Mouse (Mus musculus) small intestine, adult 2 months (tissue): ENCODE data around the gene Wdr66. TPM values are rescaled to one million over a fixed set of nuclear protein-coding genes. Genes with fewer than 3 reads are reported as not detected.

Experiments used
- H3K27ac ChIP-seq: fragments of 200-500 bp; 2 replicates; pipeline ENCODE4 v1.5.1; 2012; ENCODE audit warnings: low read depth, low read length, control low read depth, inconsistent platforms; ENCODE audit not compliant: insufficient read depth
- H3K27me3 ChIP-seq: fragments of 200-500 bp; 2 replicates; pipeline ENCODE4 v1.6.1; 2012; ENCODE audit warnings: mild to moderate bottlenecking, moderate library complexity, low read length, inconsistent platforms; ENCODE audit not compliant: control insufficient read depth, insufficient read depth
- H3K36me3 ChIP-seq: fragments of 200-500 bp; 2 replicates; pipeline ENCODE4 v1.6.1; 2012; ENCODE audit warnings: mild to moderate bottlenecking, low read length, control low read depth, inconsistent platforms; ENCODE audit not compliant: control insufficient read depth, insufficient read depth
- H3K4me1 ChIP-seq: fragments of 200-500 bp; 2 replicates; pipeline ENCODE4 v1.6.1; 2012; ENCODE audit warnings: low read length, inconsistent platforms, mixed read lengths; ENCODE audit not compliant: control insufficient read depth, insufficient read depth, insufficient read length
- H3K4me3 ChIP-seq: fragments of 200-500 bp; 2 replicates; pipeline ENCODE4 v1.5.1; 2012; ENCODE audit warnings: low read depth, mild to moderate bottlenecking, control low read depth, inconsistent platforms, low read length, moderate library complexity
- CTCF ChIP-seq: fragments of 200-500 bp; IDR thresholded peaks from 2 replicates; pipeline ENCODE4 v1.5.1; 2012; ENCODE audit warnings: low read depth, mild to moderate bottlenecking, control low read depth, inconsistent platforms, low read length, moderate library complexity, mixed read lengths; ENCODE audit not compliant: insufficient replicate concordance, insufficient read length; ENCODE audit errors: extremely low read depth
- POLR2A ChIP-seq: fragments of 200-500 bp; IDR thresholded peaks from 2 replicates; pipeline ENCODE4 v1.6.1; 2012; ENCODE audit warnings: low read depth, mild to moderate bottlenecking, control low read depth, inconsistent platforms, low read length, moderate library complexity
- WGBS: fragments of 180-500 bp; shearing (Covaris S2); methylation state at CpG from one replicate; pipeline ENCODE4 v1.1.7; 2018; 5-methylcytosine and 5-hydroxymethylcytosine counted together
- polyA plus RNA-seq: library from polyadenylated mRNA; depleted of rRNA; stranded (reverse); fragments of >200 nt; gene quantifications from 2 replicates; pipeline ENCODE4 v1.2.3, GENCODE M21; 2012

Gene Wdr66
- polyA plus RNA-seq, 1 experiment = 0.27 TPM

DNA sequence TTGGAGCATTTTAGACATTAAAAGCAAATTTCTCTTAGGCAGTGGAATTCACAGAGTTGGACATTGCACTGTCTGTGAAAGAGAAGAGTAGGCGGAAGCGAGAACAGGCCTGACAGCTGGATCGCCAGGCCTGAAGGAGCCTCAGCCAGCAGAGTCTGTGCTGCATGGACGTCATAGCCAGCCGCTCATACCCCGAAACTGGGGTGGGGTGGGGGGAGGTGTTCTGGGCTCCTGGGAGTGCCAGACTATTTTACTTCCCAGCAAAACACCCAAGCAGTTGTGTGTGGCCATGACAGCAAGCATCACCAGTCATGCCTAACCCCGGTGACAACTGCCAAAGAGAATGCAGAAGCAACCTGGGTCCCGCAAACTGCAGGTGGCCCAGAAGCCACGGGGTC is 74.8 kb downstream of the Wdr66 start:
- no peaks in the 10 kb centered on the region for H3K27me3 ChIP-seq
- WGBS = 75% methylated on average over 9 of the region's 9 CpGs
- no peaks in the 10 kb centered on the region; the same call in 1 of the 2 replicates for H3K4me1 ChIP-seq
- H3K36me3 ChIP-seq = no peaks in the 10 kb centered on the region
- TF ChIP-seq POLR2A (no peak), CTCF (no peak)
- no peak overlapping the region for H3K27ac ChIP-seq
- H3K4me3 ChIP-seq = no peak overlapping the region

DNA sequence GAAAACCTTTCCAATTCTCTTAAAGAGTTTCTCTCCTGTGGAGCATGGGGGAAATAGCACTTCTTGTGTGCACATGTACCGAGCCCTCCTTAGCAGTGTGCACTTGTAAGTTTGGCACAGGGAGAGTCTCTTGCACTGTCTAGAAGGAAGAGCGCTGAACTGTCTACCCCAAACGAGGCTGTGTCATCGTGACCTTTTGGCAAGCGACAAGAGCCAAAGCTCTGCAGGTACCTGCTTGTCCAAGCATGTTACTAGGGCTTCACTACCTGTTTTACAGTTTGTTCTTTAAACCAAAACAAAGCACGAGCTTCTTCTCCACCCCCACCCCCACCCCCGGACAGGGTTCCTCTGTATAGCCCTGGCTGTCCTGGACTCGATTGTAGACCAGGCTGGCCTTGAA is 75.8 kb downstream of the Wdr66 start:
- TF ChIP-seq CTCF (no peak), POLR2A (no peak)
- WGBS = 79% methylated on average over 8 of the region's 8 CpGs
- H3K4me3 ChIP-seq = no peak overlapping the region
- H3K4me1 ChIP-seq = no peaks in the 10 kb centered on the region; the same call in 1 of the 2 replicates
- no peaks in the 10 kb centered on the region for H3K27me3 ChIP-seq
- no peak overlapping the region for H3K27ac ChIP-seq
- no peaks in the 10 kb centered on the region for H3K36me3 ChIP-seq

DNA sequence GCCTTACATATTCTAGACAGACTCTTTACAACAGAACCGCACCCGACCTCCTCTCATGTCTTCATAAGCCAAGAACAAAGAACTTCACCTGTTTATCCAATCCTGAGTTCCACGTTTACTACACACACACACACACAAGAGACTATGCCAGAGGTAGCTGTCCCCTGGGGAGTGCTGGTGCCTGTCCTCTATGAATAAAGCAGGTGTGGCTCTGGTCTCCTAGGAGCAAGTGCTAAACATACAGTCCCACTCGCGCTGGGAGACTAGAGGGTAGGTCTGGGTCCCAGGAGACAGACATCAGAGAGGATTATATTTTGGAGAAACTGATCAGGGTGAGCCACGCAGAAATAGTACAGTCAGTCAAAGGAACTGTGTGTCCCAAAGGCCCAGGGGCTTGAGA is 81.7 kb downstream of the Wdr66 start:
- no peaks in the 10 kb centered on the region for H3K4me1 ChIP-seq
- H3K36me3 ChIP-seq = no peaks in the 10 kb centered on the region
- no peaks in the 10 kb centered on the region for H3K27me3 ChIP-seq
- WGBS = 76% methylated on average over 6 of the region's 6 CpGs
- no peak overlapping the region for H3K27ac ChIP-seq
- TF ChIP-seq CTCF = no peak
- no peak for TF ChIP-seq POLR2A
- H3K4me3 ChIP-seq = no peak overlapping the region

DNA sequence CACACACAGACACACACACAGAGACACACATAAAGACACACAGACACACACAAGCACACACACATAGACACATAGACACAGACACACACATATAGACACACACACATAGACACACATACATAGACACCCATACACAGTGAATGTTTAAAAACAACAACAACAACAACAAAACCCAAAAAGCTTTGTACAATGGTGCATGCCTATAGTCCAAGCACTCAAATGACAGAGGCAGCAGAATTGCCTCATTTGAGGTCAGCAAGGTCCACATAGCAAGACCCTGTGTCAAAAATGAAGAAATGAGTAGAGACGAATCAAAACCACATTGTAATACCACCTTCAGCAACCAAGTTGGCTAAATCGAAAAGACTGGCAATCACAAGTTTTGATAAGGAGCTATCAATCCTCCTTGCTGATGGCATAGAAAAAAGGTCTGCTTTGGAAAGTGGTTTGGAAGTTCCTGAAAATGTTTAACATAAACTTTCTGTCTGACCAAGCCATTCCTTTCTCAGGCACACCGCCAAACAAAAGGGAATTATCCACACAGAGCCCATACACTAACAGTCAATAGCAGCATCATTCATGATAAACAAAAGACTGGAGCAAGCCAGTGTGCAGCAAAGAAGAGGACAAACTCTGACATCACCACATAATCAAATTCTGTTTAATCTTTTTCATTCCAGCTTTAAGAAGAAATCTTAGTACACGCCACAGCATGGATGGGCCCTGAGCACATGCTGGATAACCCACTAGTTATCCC is 84.5 kb downstream of the Wdr66 start:
- no peak for TF ChIP-seq POLR2A
- no peak for TF ChIP-seq CTCF

DNA sequence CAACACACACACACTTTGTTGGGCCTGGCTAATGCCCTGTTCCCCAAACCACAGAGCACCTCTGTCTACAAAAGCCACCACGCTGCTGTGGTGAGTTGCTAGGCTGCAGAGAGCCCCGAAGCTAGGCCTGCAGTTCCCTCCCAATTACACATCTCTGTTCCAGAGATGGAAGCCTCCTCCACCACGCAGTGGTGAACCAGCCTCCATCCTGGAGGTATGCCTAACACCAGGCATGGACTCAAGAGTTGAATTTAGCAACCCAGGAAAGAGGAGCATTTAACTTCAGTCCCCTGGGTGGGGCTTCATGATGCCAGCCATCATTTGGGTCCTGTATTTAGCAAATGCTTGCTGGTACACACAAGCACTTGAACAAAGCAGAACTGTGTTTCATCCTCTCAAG is 86.6 kb downstream of the Wdr66 start:
- WGBS = 72% methylated on average over 3 of the region's 3 CpGs
- TF ChIP-seq POLR2A (no peak), CTCF (no peak)
- no peaks in the 10 kb centered on the region for H3K27me3 ChIP-seq
- H3K4me1 ChIP-seq = no peaks in the 10 kb centered on the region
- no peak overlapping the region for H3K4me3 ChIP-seq
- H3K27ac ChIP-seq = no peak overlapping the region
- H3K36me3 ChIP-seq = no peaks in the 10 kb centered on the region

More for the DNA sequence above, 84.5 kb downstream of the Wdr66 start:
- 70% methylated on average over 4 of the region's 4 CpGs for WGBS
- H3K27ac ChIP-seq = no peak overlapping the region
- no peak overlapping the region for H3K4me3 ChIP-seq
- H3K27me3 ChIP-seq = no peaks in the 10 kb centered on the region
- no peaks in the 10 kb centered on the region for H3K36me3 ChIP-seq
- no peaks in the 10 kb centered on the region for H3K4me1 ChIP-seq

DNA sequence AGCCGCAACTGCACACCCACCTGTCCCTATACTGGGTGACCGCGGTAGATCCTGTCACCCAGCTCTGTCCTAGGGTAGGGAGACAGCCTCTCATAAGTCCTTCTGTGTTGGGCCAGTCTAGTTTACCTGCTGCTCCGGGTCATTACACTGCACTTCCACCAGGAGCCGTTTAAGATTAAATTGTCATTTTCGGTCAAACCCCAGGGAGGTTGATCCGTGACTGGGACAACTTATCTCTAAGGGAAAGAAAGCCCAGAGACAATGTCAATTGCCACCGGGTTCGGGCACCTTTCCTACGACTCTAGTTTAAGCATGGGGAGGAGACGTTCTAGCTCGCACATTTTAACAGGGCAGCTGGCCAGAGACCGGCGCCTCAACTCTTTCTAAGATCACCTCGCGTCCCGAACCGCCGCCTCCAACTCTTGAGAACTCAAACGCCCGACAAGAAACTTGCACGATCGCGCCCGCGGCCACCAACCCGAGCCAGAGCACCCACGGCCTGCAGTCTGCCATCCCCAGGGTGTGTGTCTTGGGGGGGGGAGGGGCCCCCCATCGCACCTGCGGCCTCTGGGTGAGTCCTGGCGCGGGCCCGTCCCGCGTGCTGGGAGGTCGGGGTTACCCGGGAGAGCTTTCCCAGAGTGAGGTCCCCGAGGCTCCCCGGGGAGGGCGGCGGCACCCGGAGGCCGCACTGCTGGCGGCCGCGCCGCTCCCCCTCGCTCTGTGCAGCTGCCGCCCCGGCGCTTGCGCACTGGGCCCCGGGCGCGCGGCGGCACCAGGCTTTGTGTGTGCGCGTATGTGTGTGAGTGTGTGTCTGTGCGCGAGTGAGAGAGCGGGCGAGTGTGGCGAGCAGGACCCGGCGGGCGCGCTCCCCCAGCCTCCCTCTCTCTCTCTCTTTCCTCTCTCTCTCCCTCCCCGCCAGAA is 92.1 kb downstream of the Wdr66 start, which contains the start of gene Bcl7a:
Gene Bcl7a, plus strand, starts transcription at position 128 of the 921 bp plus-strand sequence.
- Histone ChIP-seq H3K27me3 (no peaks in the 10 kb centered on the region), H3K27ac (peak within 1 kb of the TSS; percentile 88), H3K4me3 (peak within 1 kb of the TSS; percentile 99), H3K4me1 (peaks cover 6% of the 10 kb centered on the region), H3K36me3 (no peaks in the 10 kb centered on the region)
- TF ChIP-seq CTCF (peak; percentile 45; the same call in 1 of the 2 replicates), POLR2A (peak; percentile 51)
- under 1% methylated on average over 69 of the region's 69 CpGs for WGBS

DNA sequence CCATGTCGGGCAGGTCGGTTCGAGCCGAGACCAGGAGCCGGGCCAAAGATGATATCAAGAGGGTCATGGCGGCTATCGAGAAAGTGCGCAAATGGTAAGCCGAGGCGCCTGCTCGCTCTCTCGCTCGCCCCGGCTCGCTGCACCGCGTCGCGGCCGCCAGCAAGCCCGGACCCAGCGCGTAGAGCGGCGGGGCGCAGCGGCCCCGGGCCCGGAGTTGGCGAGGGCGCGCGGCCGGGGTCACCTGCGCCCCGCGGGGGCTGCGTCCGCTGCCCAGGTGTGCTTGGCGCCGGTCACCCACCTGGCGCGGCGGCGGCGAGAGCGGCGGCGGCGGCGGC is 92.7 kb downstream of the Wdr66 start:
- H3K27ac ChIP-seq = peak overlapping the region; percentile 88
- peak overlapping the region; percentile 99 for H3K4me3 ChIP-seq
- H3K27me3 ChIP-seq = no peaks in the 10 kb centered on the region
- WGBS = under 1% methylated on average over 44 of the region's 51 CpGs
- no peaks in the 10 kb centered on the region for H3K36me3 ChIP-seq
- H3K4me1 ChIP-seq = peaks cover 6% of the 10 kb centered on the region
- TF ChIP-seq CTCF (no peak), POLR2A (no peak)
